Mouse (Mus musculus): ENCODE measurements around the gene Pnpla3. TPM values are rescaled to one million over a fixed set of nuclear protein-coding genes. Genes with fewer than 3 reads are reported as not detected.
A peak's percentile ranks its signal among the peaks of the same experiment; 100 is the strongest.

Gene Pnpla3
- total RNA-seq, 2 experiments from 2014 or later = 1.9 to 2.9 TPM

- peak in 1 of 2 experiments; percentile 12 for DNase-seq
- intact Hi-C loops (cut with DNase I) = loop anchor here (2.0 to 5.0 kb wide), 2 partner anchors 48 to 96 kb away; no protein-coding TSS in a partner anchor
Observed at GRCm38 (mm10) chr15:84168170-84169161, 829 bp downstream of the Pnpla3 start.

GRCm38 (mm10) chr15:84169511-84169910 is 1.9 kb downstream of the Pnpla3 start:
- intact Hi-C loops (cut with DNase I) = loop anchor here (2.0 to 5.0 kb wide), 2 partner anchors 49 to 97 kb away; no protein-coding TSS in a partner anchor
- DNase-seq = no peak

- intact Hi-C loops (cut with DNase I) = no loop called here
Observed at GRCm38 (mm10) chr15:84171166-84171565, 3.5 kb downstream of the Pnpla3 start.

GRCm38 (mm10) chr15:84178733-84179132 is 11.1 kb downstream of the Pnpla3 start:
- DNase-seq = no peak
- intact Hi-C loops (cut with DNase I) = no loop called here

More at GRCm38 (mm10) chr15:84171166-84171565, 3.5 kb downstream of the Pnpla3 start:
- no peak for DNase-seq

- intact Hi-C loops (cut with DNase I) = no loop called here
- no peak for DNase-seq
Observed at GRCm38 (mm10) chr15:84182000-84182399, 14.4 kb downstream of the Pnpla3 start.

GRCm38 (mm10) chr15:84183967-84184366 is 16.3 kb downstream of the Pnpla3 start:
- no peak for DNase-seq
- intact Hi-C loops (cut with DNase I) = no loop called here

GRCm38 (mm10) chr15:84186196-84186595 is 18.6 kb downstream of the Pnpla3 start:
- DNase-seq = no peak

GRCm38 (mm10) chr15:84188887-84189530 is 21.4 kb downstream of the Pnpla3 start:
- intact Hi-C loops (cut with DNase I) = no loop called here
- DNase-seq = no peak

More at GRCm38 (mm10) chr15:84186196-84186595, 18.6 kb downstream of the Pnpla3 start:
- intact Hi-C loops (cut with DNase I) = no loop called here

GRCm38 (mm10) chr15:84189881-84190280 is 22.2 kb downstream of the Pnpla3 start:
- intact Hi-C loops (cut with DNase I) = loop anchor here (5.0 kb wide), 1 partner anchor 68 kb away; the partner anchor contains the start of gene Pnpla5
- no peak for DNase-seq

- intact Hi-C loops (cut with DNase I) = loop anchor here (5.0 kb wide), 1 partner anchor 69 kb away; the partner anchor contains the start of gene Pnpla5
- no peak for DNase-seq
Observed at GRCm38 (mm10) chr15:84191724-84192057, 24.1 kb downstream of the Pnpla3 start.

- intact Hi-C loops (cut with DNase I) = loop anchor here (5.0 kb wide), 1 partner anchor 70 kb away; the partner anchor contains the start of gene Pnpla5
Observed at GRCm38 (mm10) chr15:84192058-84192791, 24.6 kb downstream of the Pnpla3 start, which contains the start of gene Samm50. Samm50 (plus strand) TSS chr15:84192241.

GRCm38 (mm10) chr15:84196486-84197165 is 29.0 kb downstream of the Pnpla3 start:
- DNase-seq = no peak
- intact Hi-C loops (cut with DNase I) = no loop called here

More at GRCm38 (mm10) chr15:84192058-84192791, 24.6 kb downstream of the Pnpla3 start, which contains the start of gene Samm50:
- DNase-seq = peak; percentile 88 to 89

- no peak for DNase-seq
- intact Hi-C loops (cut with DNase I) = no loop called here
Observed at GRCm38 (mm10) chr15:84207327-84207726, 39.7 kb downstream of the Pnpla3 start.

GRCm38 (mm10) chr15:84209517-84210412 is 42.1 kb downstream of the Pnpla3 start:
- peak in 1 of 2 experiments; percentile 23 for DNase-seq
- intact Hi-C loops (cut with DNase I) = loop anchor here (10.0 kb wide), 1 partner anchor 225 kb away; no protein-coding TSS in a partner anchor

- no peak for DNase-seq
- intact Hi-C loops (cut with DNase I) = loop anchor here (10.0 kb wide), 1 partner anchor 224 kb away; no protein-coding TSS in a partner anchor
Observed at GRCm38 (mm10) chr15:84210461-84210860, 42.8 kb downstream of the Pnpla3 start.

- intact Hi-C loops (cut with DNase I) = loop anchor here (10.0 kb wide), 1 partner anchor 224 kb away; no protein-coding TSS in a partner anchor
- DNase-seq = no peak
Observed at GRCm38 (mm10) chr15:84210941-84211340, 43.3 kb downstream of the Pnpla3 start.

- intact Hi-C loops (cut with DNase I) = loop anchor here (10.0 kb wide), 1 partner anchor 223 kb away; no protein-coding TSS in a partner anchor
- no peak for DNase-seq
Observed at GRCm38 (mm10) chr15:84211564-84211963, 43.9 kb downstream of the Pnpla3 start.

Measured in heart, postnatal 36 days (tissue).